Mouse (Mus musculus) liver, postnatal 0 days (tissue): ENCODE results near the gene Msln. TPM values are rescaled to one million over a fixed set of nuclear protein-coding genes. Genes with fewer than 3 reads are reported as not detected.

Experiments
- ATAC-seq: fragments of 200-750 bp; cut with Nextera tagmentation; 2 replicates; pipeline ENCODE4 v1.8.0; 2017; ENCODE audit warnings: mild to moderate bottlenecking, moderate library complexity
- DNase-seq: peaks from one replicate; pipeline ENCODE4 v3.0.0-alpha.2; 2016
- H3K27ac ChIP-seq: fragments of 300-500 bp; sonication (generic); 2 replicates; pipeline ENCODE4 v1.5.1; 2014; ENCODE audit warnings: antibody characterized with exemption, moderate library complexity, mild to moderate bottlenecking, low read depth
- H3K27me3 ChIP-seq: fragments of 300-500 bp; sonication (generic); 2 replicates; pipeline ENCODE4 v1.6.1; 2014; ENCODE audit warnings: low read length, control low read depth, mixed read lengths; ENCODE audit not compliant: insufficient read depth
- H3K36me3 ChIP-seq: fragments of 300-500 bp; sonication (generic); replicated peaks from 2 replicates; pipeline ENCODE4 v1.6.1; 2014; ENCODE audit warnings: mild to moderate bottlenecking, control low read depth, low read length, moderate library complexity, mixed read lengths; ENCODE audit not compliant: insufficient read depth
- H3K4me1 ChIP-seq: fragments of 300-500 bp; sonication (generic); 2 replicates; pipeline ENCODE4 v1.6.1; 2014; ENCODE audit warnings: antibody characterized with exemption, mild to moderate bottlenecking, control low read depth; ENCODE audit not compliant: insufficient read depth
- H3K4me2 ChIP-seq: fragments of 300-500 bp; sonication (generic); 2 replicates; pipeline ENCODE4 v1.6.1; 2014; ENCODE audit warnings: low read depth, mild to moderate bottlenecking, low read length, moderate library complexity, mixed read lengths
- H3K4me3 ChIP-seq: fragments of 300-500 bp; sonication (generic); 2 replicates; pipeline ENCODE4 v1.5.1; 2014; ENCODE audit warnings: low read depth, low read length
- H3K9ac ChIP-seq: fragments of 300-500 bp; sonication (generic); replicated peaks from 2 replicates; pipeline ENCODE4 v1.6.1; 2014; ENCODE audit warnings: mild to moderate bottlenecking, moderate library complexity
- H3K9me3 ChIP-seq: fragments of 300-500 bp; sonication (generic); 2 replicates; pipeline ENCODE4 v1.6.1; 2016; ENCODE audit warnings: mild to moderate bottlenecking, control low read depth, low read length, mixed read lengths
- CTCF ChIP-seq: sonication (generic); IDR thresholded peaks from 2 replicates; pipeline ENCODE4 v1.5.1; 2016; ENCODE audit warnings: antibody characterized with exemption, low read depth
- EP300 ChIP-seq: IDR thresholded peaks from 2 replicates; pipeline ENCODE4 v1.6.1; 2016; ENCODE audit warnings: antibody characterized with exemption, low read depth, mild to moderate bottlenecking
- WGBS: fragments of 180-500 bp; shearing (Covaris S2); extraction: QIAGEN DNeasy Blood & Tissue Kit; methylation state at CpG from one replicate; pipeline ENCODE4 v1.1.7; 2014; ENCODE audit not compliant: insufficient replicate concordance; 5-methylcytosine and 5-hydroxymethylcytosine counted together
- polyA plus RNA-seq: library from polyadenylated mRNA; unstranded; fragments of >200 nt; fragmentation: Nextera tagmentation; extraction: Ambion mirVana; gene quantifications from 2 replicates; pipeline ENCODE4 v1.2.1, GENCODE M21; 2015

The Msln gene
- polyA plus RNA-seq, 1 experiment from 2014 or later, result 14.7 TPM

DNA sequence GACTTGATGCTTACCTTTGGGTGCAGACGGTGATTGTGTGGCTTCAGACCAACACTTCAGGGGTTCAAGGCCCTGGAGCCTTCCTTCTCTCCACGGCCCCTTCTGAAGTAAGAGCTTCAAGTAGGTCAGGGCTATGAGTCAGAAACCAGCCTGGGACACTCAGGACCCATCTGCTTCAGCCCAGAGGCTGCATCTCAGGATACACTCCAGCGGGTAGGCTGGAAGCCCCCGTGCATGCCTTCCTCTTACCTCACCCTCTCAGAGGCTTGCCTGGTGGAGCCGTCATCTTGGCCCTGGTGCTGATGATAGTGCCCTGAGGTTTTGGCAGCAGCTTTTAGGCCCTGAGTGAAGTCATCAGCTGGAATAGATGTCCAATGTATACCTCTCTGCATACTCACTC is 18.9 kb downstream of the Msln start:
- Histone ChIP-seq H3K4me2 (no peak overlapping the region), H3K27me3 (no peaks in the 10 kb centered on the region), H3K4me1 (no peaks in the 10 kb centered on the region), H3K4me3 (no peak overlapping the region), H3K9ac (no peak overlapping the region), H3K27ac (no peak overlapping the region), H3K9me3 (no peaks in the 10 kb centered on the region), H3K36me3 (0 out of 2 replicates have a peak, but pooled peaks cover 7% of the 10 kb centered on the region)
- no peak for TF ChIP-seq EP300
- TF ChIP-seq CTCF, result no peak
- DNase-seq (no peak), ATAC-seq (no peak)
- 74% methylated on average over 5 of the region's 5 CpGs for WGBS

DNA sequence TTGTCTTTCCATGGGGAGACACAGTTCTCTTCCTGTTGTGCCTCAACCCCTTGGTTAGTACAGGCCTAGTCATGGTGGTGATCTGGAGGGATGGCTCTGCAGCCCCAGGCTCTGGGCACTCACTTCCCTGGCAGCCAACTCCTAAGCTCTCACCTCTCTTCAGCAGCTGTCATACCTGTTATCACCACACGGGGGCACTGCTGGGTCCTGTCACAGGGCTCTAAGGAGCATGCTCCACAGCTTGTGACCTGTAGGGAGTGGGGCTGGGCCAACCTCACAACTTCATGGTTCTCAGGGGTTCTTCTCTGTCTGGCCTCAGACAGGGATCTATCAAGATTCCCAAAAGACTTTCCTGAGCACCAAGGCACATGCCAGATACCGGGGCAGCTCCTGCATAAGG is 22.1 kb downstream of the Msln start:
- 30% methylated on average over 2 of the region's 2 CpGs for whole genome bisulfite sequencing

DNA sequence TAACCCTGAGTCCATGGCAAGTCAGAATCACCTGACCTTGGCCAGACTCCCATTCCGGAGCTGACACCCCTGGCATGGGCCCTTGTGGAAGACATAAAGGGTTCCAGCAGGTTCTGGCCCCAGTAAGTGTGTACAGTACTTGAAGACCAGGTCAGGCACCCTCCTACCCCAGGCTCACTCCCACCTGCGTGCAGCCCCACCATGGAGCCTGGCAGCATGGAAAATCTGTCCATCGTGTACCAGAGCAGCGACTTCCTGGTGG is 26.2 kb downstream of the Msln start:
- 12% methylated on average over 4 of the region's 4 CpGs for WGBS
- H3K9ac ChIP-seq, result peak overlapping the region; percentile 89
- peak overlapping the region; percentile 93 for H3K4me2 ChIP-seq
- H3K36me3 ChIP-seq, result 0 out of 2 replicates have a peak, but pooled peaks cover 7% of the 10 kb centered on the region
- peaks cover 18% of the 10 kb centered on the region for H3K4me1 ChIP-seq
- no peaks in the 10 kb centered on the region for H3K9me3 ChIP-seq
- peak overlapping the region; percentile 70 for H3K27ac ChIP-seq
- DNase-seq (no peak), ATAC-seq (no peak)
- TF ChIP-seq CTCF (no peak), EP300 (no peak)
- peak overlapping the region; percentile 57 for H3K4me3 ChIP-seq
- no peaks in the 10 kb centered on the region for H3K27me3 ChIP-seq

More for the DNA sequence above, 22.1 kb downstream of the Msln start:
- Histone ChIP-seq H3K4me2 (no peak overlapping the region), H3K4me1 (peaks cover 10% of the 10 kb centered on the region), H3K9me3 (no peaks in the 10 kb centered on the region), H3K27me3 (no peaks in the 10 kb centered on the region), H3K27ac (no peak overlapping the region), H3K4me3 (no peak overlapping the region), H3K36me3 (0 out of 2 replicates have a peak, but pooled peaks cover 7% of the 10 kb centered on the region), H3K9ac (no peak overlapping the region)
- DNase-seq (peak; percentile 89), ATAC-seq (no peak)
- TF ChIP-seq CTCF, result peak; percentile 97
- TF ChIP-seq EP300, result no peak

DNA sequence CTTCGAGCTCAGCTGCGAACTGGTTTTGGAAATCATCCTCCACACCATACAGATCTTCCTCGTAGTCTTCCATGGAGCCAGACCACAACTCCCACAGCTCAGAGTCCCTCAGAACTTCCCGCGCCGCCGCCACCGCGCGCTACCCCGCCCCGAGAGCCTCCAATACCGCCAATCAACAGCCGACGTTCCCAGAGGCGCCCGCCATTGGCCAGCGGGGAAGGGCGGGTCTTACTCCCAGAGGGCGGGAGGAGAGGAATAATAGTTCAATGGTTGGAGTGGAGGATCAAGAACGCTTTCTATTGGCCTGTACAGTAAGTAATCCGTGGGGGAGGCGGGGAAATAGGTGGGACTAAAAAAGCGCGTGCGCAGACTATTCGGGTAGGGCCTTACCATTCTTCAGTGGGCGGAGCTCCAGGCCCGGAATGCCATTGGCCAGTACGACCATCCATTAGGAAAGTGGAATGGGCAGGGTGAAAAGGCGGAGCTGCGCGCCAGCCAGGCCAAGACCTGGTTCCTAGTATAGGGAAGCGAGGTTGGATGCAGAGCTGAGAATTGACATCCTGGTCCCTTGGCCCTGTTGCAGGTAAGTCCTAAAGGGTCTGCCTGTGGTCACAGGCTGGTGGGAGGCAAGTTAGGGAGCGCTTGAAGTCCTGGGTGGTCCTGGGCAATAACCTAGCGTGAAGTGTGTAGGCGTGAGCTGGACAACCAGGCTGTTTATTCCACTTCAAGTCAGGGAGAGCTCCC is 26.7 kb downstream of the Msln start, which contains the start of the genes Chtf18 and Rpusd1:
Chtf18 (minus strand) TSS at position 155 of the 744 bp plus-strand sequence.
Rpusd1 (plus strand) TSS at position 406 of the 744 bp plus-strand sequence.
- Histone ChIP-seq H3K9me3 (no peaks in the 10 kb centered on the region), H3K9ac (peak within 1 kb of the TSS; percentile 89), H3K4me1 (peaks cover 18% of the 10 kb centered on the region), H3K27ac (peak within 1 kb of the TSS; percentile 70), H3K27me3 (no peaks in the 10 kb centered on the region), H3K36me3 (0 out of 2 replicates have a peak, but pooled peaks cover 7% of the 10 kb centered on the region), H3K4me3 (peak within 1 kb of the TSS; percentile 57), H3K4me2 (peak within 1 kb of the TSS; percentile 93)
- ATAC-seq, result peak; percentile 98
- DNase-seq, result peak; percentile 99
- TF ChIP-seq EP300, result no peak
- no peak for TF ChIP-seq CTCF
- WGBS, result under 1% methylated on average over 37 of the region's 37 CpGs

DNA sequence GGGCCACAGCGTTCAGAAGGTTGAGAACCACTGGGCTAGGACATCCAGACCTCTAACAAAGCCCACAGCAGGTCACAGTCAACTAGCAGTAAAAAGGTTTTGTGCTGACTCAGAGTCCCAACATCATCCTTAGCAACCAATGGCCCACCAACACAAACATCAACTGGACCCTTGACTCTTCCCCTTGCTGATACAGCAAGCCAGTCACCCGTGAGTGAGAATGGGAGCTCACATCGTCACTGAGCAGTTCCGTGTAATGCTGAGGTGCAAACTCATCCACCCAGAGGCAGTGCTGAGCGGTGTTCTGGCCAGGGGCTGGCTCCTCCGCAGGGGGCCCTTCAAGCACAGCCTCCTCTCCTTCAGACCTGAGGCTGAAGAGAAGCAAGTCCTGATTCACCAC is 28.9 kb downstream of the Msln start:
- Histone ChIP-seq H3K9ac (no peak overlapping the region), H3K27me3 (no peaks in the 10 kb centered on the region), H3K36me3 (no peaks in the 10 kb centered on the region; the same call in 1 of the 2 replicates), H3K27ac (no peak overlapping the region), H3K4me2 (no peak overlapping the region), H3K4me1 (peaks cover 18% of the 10 kb centered on the region), H3K4me3 (no peak overlapping the region), H3K9me3 (no peaks in the 10 kb centered on the region)
- DNase-seq (no peak), ATAC-seq (no peak)
- TF ChIP-seq EP300, result no peak
- TF ChIP-seq CTCF, result no peak
- 80% methylated on average over 6 of the region's 6 CpGs for WGBS

DNA sequence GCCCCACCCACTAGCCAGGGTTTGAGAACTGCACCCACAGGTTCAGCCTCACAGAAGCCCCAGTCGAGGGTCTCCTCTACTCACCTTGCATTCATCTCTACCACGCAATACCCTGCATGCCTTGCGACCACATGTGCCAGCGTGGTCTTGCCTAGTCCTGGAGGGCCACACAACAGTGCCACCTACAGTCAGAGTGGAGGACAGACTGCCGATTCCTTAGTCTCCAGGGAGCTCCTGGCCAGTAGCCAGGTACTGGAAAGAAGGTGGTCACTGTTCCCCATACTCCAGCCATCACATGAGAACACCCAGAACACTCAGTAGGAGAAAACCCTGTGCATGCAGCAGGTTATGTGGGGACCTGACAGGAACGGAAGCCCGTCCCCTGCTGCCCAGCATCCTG is 30.3 kb downstream of the Msln start:
- H3K27me3 ChIP-seq, result no peaks in the 10 kb centered on the region
- TF ChIP-seq EP300 (no peak), CTCF (peak; percentile 45)
- H3K4me3 ChIP-seq, result no peak overlapping the region
- H3K4me2 ChIP-seq, result no peak overlapping the region
- H3K36me3 ChIP-seq, result no peaks in the 10 kb centered on the region; the same call in none of the 2 replicates
- peaks cover 18% of the 10 kb centered on the region for H3K4me1 ChIP-seq
- no peaks in the 10 kb centered on the region for H3K9me3 ChIP-seq
- ATAC-seq, result no peak
- no peak overlapping the region for H3K27ac ChIP-seq
- no peak overlapping the region; the same call in 1 of the 2 replicates for H3K9ac ChIP-seq
- WGBS, result 86% methylated on average over 7 of the region's 7 CpGs
- no peak for DNase-seq
